Mouse (Mus musculus): Measurements from ENCODE around the gene Tmem11. TPM values are rescaled to one million over a fixed set of nuclear protein-coding genes. Genes with fewer than 3 reads are reported as not detected.

The Tmem11 gene
- polyA plus RNA-seq, 1 experiment, result 15.6 TPM

DNA sequence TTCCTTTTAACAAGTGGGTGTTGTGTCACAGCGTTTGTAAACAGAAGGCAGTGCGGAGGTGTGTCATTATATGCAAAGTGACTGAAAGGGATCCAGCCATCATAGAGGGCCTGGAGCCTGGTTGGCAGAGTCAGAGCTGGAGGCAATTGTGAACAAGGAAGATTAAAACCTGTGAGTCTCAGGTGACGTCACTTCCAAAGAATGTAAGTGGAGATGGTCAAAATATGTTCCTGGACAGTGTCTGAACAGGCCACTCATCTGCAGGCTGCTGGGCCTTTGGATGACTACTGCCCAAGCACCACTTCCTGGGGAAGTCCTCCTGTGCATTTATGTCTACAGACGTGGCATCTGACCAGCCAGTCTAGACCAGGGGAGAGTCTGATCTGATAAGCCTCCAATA is 36.1 kb upstream of the Tmem11 start:
- Histone ChIP-seq H3K27me3 (ENCODE audit: control insufficient read depth, insufficient read depth, low read length) (no peaks in the 10 kb centered on the region), H3K4me1 (ENCODE audit: control insufficient read depth, insufficient read depth, low read length) (peaks cover 20% of the 10 kb centered on the region), H3K27ac (ENCODE audit: control insufficient read depth, insufficient read depth, low read depth, low read length) (no peak overlapping the region), H3K4me3 (ENCODE audit: control insufficient read depth, low read depth, low read length) (no peak overlapping the region), H3K36me3 (ENCODE audit: control insufficient read depth, insufficient read depth, low read length) (no peaks in the 10 kb centered on the region)
- TF ChIP-seq CTCF (IDR thresholded peaks at IDR 0.05; ENCODE audit: control insufficient read depth, insufficient read depth, insufficient replicate concordance, low read depth, low read length), result no peak
- TF ChIP-seq POLR2A (IDR thresholded peaks at IDR 0.05; ENCODE audit: control insufficient read depth, low read depth, low read length), result no peak

DNA sequence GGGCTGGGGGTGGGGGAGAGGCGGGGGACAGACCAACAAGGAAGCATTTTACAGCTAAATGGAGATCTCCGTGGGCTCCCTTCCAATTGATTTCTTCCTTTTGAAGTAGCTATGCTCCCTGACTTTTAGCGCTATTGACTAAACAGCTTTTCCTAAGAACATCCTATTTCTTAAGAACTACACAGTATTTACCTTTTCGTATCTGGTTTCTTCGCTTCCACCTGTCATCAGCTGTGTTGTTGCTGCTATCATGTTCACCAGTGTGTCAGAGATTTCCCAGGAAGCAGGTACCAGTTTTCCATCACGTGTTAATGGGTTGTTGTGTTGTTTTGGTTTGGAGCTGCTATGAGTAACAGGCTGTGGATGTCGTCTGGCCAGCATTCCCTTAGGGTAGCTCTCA is 35.4 kb upstream of the Tmem11 start, which contains the start of gene Natd1:
Gene Natd1 (minus strand): TSS at position 260 of the 400 bp plus-strand sequence.
- TF ChIP-seq POLR2A (IDR thresholded peaks at IDR 0.05; ENCODE audit: control insufficient read depth, low read depth, low read length) (no peak), CTCF (IDR thresholded peaks at IDR 0.05; ENCODE audit: control insufficient read depth, insufficient read depth, insufficient replicate concordance, low read depth, low read length) (no peak)
- no peaks in the 10 kb centered on the region for H3K27me3 ChIP-seq (ENCODE audit: control insufficient read depth, insufficient read depth, low read length)
- peaks cover 20% of the 10 kb centered on the region for H3K4me1 ChIP-seq (ENCODE audit: control insufficient read depth, insufficient read depth, low read length)
- H3K4me3 ChIP-seq (ENCODE audit: control insufficient read depth, low read depth, low read length), result peak within 1 kb of the TSS; percentile 97
- peak within 1 kb of the TSS; percentile 97 for H3K27ac ChIP-seq (ENCODE audit: control insufficient read depth, insufficient read depth, low read depth, low read length)
- no peaks in the 10 kb centered on the region for H3K36me3 ChIP-seq (ENCODE audit: control insufficient read depth, insufficient read depth, low read length)

DNA sequence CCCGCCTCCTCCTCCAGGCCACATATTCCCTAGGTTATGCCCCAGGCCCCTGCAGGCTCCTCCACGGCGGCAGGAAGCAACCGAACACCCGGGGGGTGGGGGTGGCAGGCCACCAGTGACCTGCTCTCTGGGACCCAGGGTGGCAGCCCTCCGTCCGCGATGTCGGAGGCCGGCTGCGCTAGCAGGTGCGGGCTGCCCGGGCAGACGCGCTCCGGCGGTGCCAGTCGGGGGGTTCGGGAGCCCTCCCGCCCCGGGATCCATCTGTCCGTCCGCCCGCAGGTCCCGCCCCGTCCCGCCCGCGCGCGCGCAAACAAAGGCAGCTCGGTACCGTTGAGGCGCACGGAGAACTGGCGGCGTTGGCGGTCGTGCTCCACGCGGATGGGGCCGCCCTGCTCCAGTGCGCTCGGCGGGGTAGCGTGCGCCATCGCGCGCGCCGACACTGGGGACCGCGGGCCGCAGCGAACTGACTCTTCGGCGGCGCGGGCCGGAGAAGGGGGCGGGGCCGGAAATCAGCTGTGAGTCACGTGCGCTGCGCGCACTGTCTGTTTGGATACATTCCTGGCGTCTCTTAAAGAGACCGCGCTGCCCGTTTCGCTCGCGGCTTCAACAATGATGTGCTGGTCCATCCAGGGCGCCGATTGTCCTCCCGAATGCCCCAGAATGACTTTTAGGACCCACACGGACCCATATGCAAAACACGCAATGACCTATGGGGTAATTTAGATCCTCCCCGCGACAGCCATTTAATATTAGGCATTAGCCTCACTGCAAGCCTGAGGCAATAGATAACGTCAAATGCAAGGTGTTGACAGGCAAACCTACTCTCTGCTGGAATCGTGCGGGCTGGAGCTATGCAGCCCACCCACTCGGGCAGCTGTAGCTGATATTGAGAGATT is 34.5 kb upstream of the Tmem11 start:
- H3K27me3 ChIP-seq (ENCODE audit: control insufficient read depth, insufficient read depth, low read length), result no peaks in the 10 kb centered on the region
- peak overlapping the region; percentile 97 for H3K27ac ChIP-seq (ENCODE audit: control insufficient read depth, insufficient read depth, low read depth, low read length)
- peak; percentile 76 for TF ChIP-seq POLR2A (IDR thresholded peaks at IDR 0.05; ENCODE audit: control insufficient read depth, low read depth, low read length)
- no peak for TF ChIP-seq CTCF (IDR thresholded peaks at IDR 0.05; ENCODE audit: control insufficient read depth, insufficient read depth, insufficient replicate concordance, low read depth, low read length)
- H3K4me3 ChIP-seq (ENCODE audit: control insufficient read depth, low read depth, low read length), result peak overlapping the region; percentile 97
- H3K36me3 ChIP-seq (ENCODE audit: control insufficient read depth, insufficient read depth, low read length), result no peaks in the 10 kb centered on the region
- peaks cover 20% of the 10 kb centered on the region for H3K4me1 ChIP-seq (ENCODE audit: control insufficient read depth, insufficient read depth, low read length)

DNA sequence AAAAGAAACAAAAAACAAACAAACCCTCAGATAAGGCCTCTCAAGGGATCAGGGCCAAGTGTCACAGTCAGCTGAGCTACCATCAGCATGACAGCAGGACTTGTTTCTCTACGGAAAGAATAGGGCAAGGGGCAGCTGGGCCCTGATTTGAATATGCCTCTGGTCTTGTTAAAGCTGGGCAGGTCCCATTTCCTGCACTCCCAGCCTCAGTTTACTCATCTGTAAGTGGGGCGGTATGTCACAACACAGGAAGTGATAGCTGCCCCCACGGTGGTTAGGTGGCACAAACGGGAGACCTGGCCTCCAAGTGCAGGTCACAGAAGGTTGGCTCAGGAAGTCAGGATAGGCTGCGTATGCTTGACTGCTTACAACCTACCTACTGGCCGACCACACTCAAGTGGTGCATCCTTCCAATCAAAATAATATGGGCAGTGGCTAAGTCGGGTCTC is 33.5 kb upstream of the Tmem11 start:
- H3K27ac ChIP-seq (ENCODE audit: control insufficient read depth, insufficient read depth, low read depth, low read length), result peak overlapping the region; percentile 97
- TF ChIP-seq CTCF (IDR thresholded peaks at IDR 0.05; ENCODE audit: control insufficient read depth, insufficient read depth, insufficient replicate concordance, low read depth, low read length) (no peak), POLR2A (IDR thresholded peaks at IDR 0.05; ENCODE audit: control insufficient read depth, low read depth, low read length) (no peak)
- H3K4me3 ChIP-seq (ENCODE audit: control insufficient read depth, low read depth, low read length), result peak overlapping the region; percentile 97
- H3K4me1 ChIP-seq (ENCODE audit: control insufficient read depth, insufficient read depth, low read length), result peaks cover 20% of the 10 kb centered on the region
- no peaks in the 10 kb centered on the region for H3K36me3 ChIP-seq (ENCODE audit: control insufficient read depth, insufficient read depth, low read length)
- no peaks in the 10 kb centered on the region for H3K27me3 ChIP-seq (ENCODE audit: control insufficient read depth, insufficient read depth, low read length)

DNA sequence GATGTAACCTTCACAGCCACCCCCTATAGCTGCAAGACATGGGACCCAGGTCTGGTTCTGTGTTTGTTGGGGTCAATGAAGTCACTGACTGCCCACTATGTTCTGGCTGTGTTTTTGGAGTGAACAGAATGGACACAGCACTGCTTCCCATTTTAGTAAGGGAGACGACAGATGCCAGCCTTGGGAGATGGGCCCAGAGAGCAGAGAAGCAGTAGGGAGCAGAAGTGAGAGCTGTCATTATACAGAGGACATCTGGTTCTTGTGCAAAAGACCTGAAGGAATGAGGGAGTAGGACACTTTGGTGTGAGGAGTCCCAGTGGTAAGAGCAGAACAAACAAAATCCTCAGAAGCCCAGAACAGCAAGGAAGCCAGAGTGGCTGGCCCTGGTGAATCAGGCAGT is 30.6 kb upstream of the Tmem11 start:
- no peak for TF ChIP-seq POLR2A (IDR thresholded peaks at IDR 0.05; ENCODE audit: control insufficient read depth, low read depth, low read length)
- TF ChIP-seq CTCF (IDR thresholded peaks at IDR 0.05; ENCODE audit: control insufficient read depth, insufficient read depth, insufficient replicate concordance, low read depth, low read length), result no peak

DNA sequence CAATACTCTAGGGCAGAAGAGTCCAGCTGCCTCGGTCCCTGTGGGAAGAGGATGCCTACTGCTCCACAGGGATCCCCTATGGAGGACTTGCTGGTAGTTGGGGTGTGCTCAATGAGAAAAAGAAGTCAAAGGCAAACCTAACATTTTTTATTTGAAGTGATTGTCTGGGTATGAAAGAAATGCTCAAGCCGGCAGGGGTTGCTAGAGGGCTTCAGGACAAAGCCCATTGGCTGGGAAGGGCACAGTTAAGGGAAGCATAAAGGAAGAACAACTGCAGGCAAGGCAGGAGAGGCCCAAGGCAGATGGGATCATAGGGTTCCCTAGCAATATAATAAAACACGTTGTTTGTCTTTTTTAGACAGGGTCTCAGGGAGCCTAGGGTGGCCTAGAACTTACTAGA is 29.0 kb upstream of the Tmem11 start:
- no peak for TF ChIP-seq POLR2A (IDR thresholded peaks at IDR 0.05; ENCODE audit: control insufficient read depth, low read depth, low read length)
- TF ChIP-seq CTCF (IDR thresholded peaks at IDR 0.05; ENCODE audit: control insufficient read depth, insufficient read depth, insufficient replicate concordance, low read depth, low read length), result no peak
- Histone ChIP-seq H3K36me3 (ENCODE audit: control insufficient read depth, insufficient read depth, low read length) (peaks cover 5% of the 10 kb centered on the region), H3K27me3 (ENCODE audit: control insufficient read depth, insufficient read depth, low read length) (no peaks in the 10 kb centered on the region), H3K4me1 (ENCODE audit: control insufficient read depth, insufficient read depth, low read length) (peaks cover 9% of the 10 kb centered on the region), H3K4me3 (ENCODE audit: control insufficient read depth, low read depth, low read length) (no peak overlapping the region), H3K27ac (ENCODE audit: control insufficient read depth, insufficient read depth, low read depth, low read length) (no peak overlapping the region)

More for the DNA sequence above, 30.6 kb upstream of the Tmem11 start:
- Histone ChIP-seq H3K27me3 (ENCODE audit: control insufficient read depth, insufficient read depth, low read length) (no peaks in the 10 kb centered on the region), H3K4me1 (ENCODE audit: control insufficient read depth, insufficient read depth, low read length) (peaks cover 14% of the 10 kb centered on the region), H3K36me3 (ENCODE audit: control insufficient read depth, insufficient read depth, low read length) (peaks cover 4% of the 10 kb centered on the region), H3K27ac (ENCODE audit: control insufficient read depth, insufficient read depth, low read depth, low read length) (no peak overlapping the region), H3K4me3 (ENCODE audit: control insufficient read depth, low read depth, low read length) (no peak overlapping the region)

DNA sequence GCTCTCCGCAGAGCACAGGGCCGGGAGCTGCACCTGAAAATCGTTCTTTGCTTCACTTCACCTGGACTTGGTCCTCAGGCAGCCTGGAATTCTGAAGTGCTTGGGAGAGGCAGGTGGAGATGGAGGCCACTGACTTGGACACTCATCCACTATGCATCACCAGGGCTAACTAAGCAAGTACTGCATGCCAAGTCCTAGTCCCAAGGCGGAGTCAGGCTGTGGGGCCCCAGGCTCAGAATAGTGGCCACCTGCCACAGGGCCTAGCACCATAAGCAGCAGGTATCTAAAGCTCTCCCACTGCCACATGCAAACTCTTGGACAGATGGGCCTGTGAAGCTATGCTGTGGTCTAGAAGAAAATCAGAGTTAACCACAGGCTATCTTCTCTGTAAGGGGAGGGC is 27.4 kb upstream of the Tmem11 start:
- Histone ChIP-seq H3K27ac (ENCODE audit: control insufficient read depth, insufficient read depth, low read depth, low read length) (no peak overlapping the region), H3K36me3 (ENCODE audit: control insufficient read depth, insufficient read depth, low read length) (peaks cover 5% of the 10 kb centered on the region), H3K4me1 (ENCODE audit: control insufficient read depth, insufficient read depth, low read length) (peaks cover under 1% of the 10 kb centered on the region), H3K4me3 (ENCODE audit: control insufficient read depth, low read depth, low read length) (no peak overlapping the region), H3K27me3 (ENCODE audit: control insufficient read depth, insufficient read depth, low read length) (no peaks in the 10 kb centered on the region)
- no peak for TF ChIP-seq CTCF (IDR thresholded peaks at IDR 0.05; ENCODE audit: control insufficient read depth, insufficient read depth, insufficient replicate concordance, low read depth, low read length)
- no peak for TF ChIP-seq POLR2A (IDR thresholded peaks at IDR 0.05; ENCODE audit: control insufficient read depth, low read depth, low read length)
